Mouse (Mus musculus) c-Kit-negative CD71-positive TER-119-positive erythroid progenitor cells, embryonic 14.5 days (primary cell): Measurements from ENCODE around the gene Nutm1.
"Not testable (repeated sequence)": the region's sequence is repeated elsewhere in the genome, so short reads cannot be mapped to it uniquely, and the experiment has no call there.

Experiments used
- DNase-seq: peaks from one replicate; pipeline ENCODE4 v3.0.0-alpha.2; 2013; ENCODE audit warnings: low read depth, low spot score

The Nutm1 gene

DNA sequence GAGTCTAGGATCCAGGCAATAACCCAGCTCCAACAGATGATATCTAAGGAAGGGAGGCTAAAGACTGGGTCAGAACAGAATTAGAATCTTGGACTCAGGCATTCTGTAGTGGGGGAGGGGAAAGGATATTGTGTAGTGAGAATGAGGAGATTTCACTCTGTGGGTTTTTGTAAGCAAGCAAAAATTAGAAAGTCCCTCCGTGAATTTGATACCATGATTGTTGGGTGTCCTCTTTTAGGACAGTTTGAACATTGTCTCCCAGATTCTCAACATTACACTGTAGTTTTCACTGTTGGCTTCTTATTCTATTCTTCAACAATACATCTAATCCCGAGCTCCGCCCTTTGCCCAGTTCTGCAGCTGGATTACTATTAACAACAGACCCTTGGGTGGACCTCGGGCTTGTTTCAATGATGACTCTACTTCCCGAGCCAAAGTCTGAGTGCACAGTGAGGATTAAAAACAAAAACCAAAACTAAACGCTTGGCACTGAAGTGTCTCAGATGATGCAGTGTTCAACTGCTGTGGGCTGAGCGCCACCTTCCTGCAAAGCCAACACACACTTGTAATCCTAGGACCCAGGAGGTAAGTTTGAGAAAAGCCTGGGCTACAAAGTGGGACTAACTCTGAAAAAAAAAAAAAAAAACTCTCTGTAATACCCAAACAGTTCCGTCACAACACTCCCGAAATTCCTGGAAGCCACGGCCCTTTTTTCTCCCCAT, at the start of gene Nutm1:
Gene Nutm1 (minus strand): TSS at position 51 of the 722 bp plus-strand sequence.
- DNase-seq, result no peak

DNA sequence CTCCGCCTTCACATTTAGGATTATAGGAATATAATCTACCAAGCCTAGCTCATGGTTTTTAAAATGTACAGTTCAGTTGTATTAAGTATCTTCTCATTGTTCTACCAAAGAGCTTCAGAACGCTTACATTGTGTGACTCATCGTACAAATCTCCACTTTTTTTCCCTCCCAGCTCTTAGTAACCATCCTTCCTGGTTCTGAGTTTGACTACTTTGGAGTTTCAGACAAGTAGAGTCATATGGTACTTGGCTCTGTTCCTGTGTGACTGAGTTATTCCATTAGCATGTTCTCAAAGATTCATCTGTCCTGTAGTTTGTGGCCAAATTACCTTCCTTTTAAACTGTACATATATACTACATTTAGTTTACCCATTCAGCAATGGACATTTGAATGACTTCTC, 49.6 kb upstream of the Nutm1 start:
- DNase-seq, result no peak

DNA sequence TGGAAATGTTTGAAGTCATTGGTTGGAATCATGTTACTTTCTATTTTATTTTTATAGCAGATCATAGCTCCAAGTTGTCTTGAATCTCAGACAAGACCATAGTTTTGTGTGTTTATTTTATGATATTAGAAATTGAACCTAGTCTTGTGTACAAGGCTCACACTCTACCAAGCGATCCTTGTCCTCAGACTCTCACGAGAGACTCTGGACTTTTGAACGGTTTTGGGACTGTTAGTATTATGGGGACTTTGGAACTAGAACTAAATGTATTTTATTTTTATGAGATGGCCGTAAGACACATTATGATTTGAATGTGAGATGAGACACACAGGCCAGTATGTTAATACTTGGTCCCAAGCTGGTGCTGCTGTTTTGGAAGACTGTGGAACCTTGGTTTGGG, 39.1 kb upstream of the Nutm1 start:
- DNase-seq, result no peak

DNA sequence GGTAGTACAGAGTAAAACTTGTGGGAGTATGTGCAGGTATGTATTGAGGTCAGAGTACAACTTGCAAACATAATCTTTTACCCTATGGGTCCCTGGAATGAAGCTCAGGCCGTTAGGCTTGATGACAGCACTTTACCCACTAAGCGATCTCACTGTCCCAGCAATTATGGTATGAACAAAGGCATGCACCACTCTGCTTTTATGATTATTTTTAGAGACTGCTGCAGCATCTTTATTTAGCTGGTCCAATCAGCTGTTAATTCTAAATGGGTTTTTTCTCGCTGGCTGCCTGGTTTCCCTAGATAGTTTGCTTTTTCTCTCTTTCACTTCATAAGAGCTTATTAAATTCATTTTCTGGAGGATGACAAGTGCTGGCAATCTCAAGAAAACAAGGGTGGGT, 37.1 kb upstream of the Nutm1 start:
- DNase-seq, result no peak

DNA sequence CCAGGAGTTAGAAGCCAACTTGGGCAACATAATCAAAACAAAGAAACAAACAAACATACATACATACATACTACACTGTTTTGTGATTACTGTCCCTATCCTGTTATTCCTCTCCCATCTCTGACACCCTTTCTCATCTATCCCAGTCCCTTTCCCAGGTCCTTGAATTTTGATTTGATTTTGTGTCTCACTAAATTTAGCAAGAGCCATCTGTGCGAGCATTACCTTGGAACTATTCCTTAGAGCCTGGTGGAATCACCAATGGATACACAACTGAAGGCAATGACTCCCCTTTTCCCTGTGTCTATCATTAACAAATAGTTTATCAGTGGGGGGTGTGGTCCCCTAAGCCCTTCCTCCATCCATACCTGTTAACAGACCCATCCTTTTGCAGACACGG, 33.7 kb upstream of the Nutm1 start:
- no peak for DNase-seq

DNA sequence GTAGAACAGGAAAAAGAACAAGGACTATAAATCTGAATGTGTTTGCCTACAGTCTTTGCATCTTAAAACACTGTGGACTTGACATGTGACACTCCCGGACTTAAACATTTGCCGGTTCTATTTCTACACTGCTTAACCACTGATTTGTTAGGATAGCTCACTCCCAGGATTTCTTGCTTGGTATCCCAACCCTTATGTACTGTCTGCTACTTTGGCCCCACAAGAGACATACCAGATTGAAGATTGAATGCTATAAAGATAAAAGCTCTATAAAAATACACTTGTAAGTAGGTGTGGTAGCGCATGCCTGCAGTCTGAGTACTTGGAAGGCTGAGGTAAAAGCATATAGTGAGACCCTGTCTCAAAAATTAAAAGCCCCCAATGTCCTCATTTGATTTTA, 30.4 kb upstream of the Nutm1 start:
- DNase-seq, result no peak

DNA sequence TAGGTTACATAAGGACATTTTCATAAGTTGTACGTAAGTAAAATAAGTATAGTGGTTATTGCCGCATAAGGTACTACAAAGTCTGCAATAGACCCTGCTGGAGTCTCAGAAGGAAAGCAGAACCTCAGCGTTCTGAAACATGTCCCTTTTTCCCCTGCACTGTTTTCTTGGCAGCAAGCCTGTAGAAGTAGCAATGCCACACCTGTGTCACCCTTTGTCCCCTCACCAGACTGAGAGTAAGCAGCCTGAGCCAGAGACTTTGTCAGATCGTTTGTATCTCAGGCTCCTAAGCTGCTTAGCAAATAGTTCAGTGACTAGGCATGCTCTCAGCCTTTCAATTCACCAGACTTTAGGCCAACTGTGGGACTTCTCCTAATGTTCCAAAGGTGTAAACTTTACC, 28.0 kb upstream of the Nutm1 start:
- no peak for DNase-seq

DNA sequence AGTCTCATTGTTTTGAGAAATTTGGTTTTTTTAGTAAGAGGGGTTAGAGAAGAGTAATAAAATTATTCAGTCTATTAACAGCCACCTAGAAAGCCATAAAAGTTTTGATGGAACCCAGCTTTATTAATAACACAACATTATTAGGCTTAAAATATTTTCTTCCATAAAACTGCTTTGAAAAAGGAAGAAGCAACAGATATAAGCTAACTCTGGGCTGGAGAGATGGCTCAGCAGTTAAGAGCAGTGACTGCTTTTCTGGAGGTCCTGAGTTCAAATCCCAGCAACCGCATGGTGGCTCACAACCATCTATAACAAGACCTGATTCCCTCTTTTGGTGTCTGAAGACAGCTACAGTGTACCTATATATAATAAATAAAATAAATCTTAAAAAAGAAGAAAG, 27.0 kb upstream of the Nutm1 start:
- not testable (repeated sequence) for DNase-seq

DNA sequence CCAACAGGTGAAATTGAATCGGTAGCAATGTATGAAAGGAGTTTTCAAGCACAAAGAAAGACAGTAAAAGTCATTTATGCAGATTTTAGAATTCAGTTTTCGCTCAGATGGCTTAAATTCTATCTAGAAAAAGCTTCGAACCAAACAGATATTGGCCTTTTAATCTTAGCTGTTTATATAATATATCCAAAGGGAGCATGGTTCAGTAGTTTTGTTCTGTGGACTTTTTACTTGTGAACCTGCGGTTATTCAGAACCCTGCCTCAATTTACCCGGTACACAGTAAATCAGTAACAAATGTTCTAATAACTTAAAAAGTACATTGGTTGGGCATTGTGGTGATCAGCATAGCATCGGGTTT, 25.9 kb upstream of the Nutm1 start:
- DNase-seq, result no peak

DNA sequence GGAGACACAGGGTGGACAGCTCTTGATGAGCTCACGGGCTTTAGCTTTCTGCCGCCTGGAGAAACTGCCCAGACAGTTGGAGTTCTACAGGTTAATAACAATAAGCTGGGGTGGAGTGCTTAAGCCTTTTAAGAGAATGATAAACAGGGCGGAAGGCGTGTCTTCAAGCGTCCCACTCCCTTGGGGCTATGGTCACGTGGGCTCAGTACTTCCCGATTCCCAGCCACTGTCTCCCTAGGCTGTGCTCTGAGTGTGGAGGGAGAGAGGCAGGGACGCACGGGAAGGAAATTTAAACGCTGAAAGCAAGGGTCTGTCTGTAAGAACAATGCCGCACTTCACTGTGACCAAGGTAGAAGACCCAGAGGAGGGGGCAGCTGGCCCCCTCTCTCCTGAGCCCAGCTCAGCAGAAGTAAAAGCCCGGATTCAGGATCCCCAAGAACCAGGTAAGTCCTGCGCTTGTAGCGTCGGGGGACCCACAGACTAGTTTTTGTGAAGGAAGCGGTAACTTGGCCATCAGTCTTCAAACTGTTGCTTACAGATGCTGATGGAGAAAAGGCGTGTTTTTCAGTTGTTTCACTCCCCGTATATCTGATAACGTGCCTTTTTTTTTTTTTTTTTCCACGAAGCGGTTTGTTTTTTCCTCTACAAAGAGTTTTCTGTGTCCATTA, 25.4 kb upstream of the Nutm1 start:
- DNase-seq, result no peak

DNA sequence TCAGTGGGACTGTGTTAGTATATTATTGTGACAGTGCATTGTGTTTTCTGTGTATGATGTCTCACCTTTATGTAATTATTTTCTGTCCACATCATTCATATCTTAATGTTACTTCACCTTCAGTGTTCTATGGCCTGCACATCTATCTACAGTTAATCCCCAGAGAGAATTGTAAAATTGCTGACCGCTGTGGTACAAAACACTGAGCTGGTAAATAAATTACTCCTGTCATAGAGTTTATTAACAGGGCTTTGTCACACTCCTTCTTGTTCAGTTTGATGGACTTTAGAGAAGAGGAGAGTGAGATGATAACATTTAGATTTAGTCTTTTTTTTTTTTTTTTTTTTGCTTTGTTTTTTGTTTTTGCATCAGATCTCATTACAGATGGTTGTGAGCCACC, 23.8 kb upstream of the Nutm1 start:
- DNase-seq, result no peak

DNA sequence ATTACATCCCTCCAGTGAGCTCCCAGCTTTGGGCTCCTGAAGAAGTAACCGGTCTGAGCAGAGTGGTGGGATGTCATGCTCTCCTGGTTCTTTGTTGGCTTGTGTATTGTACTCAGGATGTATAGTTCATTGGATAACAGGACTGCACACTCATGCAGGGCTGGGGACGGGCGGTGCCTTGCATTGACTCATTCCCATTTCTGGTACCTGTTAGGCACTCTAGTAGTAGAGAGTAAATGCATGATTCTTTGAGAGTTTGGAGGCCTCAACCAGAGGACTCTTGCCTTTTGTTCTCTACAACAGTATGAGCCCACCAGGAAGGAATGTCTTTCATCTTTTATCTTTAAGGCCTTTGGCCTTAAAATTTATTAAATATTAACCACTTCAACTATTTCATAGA, 17.8 kb upstream of the Nutm1 start:
- DNase-seq, result no peak

DNA sequence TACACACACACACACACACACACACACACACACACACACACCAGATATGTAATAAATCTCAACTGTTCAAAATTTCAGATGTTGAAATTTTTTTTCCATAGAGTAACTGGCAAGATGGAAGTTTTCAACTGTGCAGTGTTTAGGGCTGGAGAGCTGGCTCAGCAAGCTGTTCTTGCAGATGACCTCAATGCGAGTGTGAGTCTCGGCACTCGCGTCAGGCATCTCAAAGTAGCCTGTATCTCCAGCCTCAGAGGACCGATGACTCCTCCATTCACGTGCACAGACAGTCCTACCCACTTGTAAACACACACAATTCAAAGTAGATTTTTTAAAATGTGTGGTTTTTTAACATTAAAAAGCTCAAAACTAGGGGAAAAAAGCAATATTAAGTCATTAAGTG, 14.4 kb upstream of the Nutm1 start:
- no peak for DNase-seq

DNA sequence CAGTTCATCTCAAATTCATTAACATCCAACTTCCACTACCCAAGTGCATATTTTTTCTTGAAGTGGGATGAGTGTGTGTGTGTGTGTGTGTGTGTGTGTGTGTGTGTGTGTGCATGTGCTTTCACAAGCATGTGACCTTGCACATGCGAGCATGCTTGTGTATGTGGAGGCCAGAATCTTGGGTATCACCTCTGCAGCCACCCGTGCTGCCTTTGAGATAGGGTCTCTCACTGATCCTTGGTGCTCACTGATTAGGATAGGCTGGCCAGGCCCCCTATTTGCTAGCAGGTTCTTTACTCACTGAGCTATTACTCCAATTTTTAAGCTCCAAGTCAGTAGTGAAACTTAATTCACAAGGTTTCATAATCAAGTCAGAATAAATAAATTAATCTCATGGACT, 13.8 kb upstream of the Nutm1 start:
- DNase-seq, result no peak

DNA sequence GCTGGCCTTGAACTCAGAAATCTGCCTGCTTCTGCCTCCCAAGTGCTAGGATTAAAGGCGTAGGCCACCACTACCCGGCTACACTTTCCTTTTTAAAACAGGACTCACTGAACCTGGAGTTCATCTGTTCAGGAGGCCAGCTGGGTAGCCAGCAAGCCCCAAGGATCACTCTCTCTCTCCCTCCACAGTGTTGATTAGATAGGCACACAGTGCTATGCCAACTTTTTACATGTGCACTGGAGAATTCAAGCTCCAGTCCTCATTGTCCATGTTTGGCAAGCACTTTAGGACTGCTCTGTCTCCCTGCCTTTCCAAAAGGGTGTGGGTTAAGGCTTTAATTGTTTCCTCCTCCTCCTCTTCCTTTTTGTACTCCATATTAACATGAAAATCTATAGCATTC, 10.9 kb upstream of the Nutm1 start:
- DNase-seq, result no peak

DNA sequence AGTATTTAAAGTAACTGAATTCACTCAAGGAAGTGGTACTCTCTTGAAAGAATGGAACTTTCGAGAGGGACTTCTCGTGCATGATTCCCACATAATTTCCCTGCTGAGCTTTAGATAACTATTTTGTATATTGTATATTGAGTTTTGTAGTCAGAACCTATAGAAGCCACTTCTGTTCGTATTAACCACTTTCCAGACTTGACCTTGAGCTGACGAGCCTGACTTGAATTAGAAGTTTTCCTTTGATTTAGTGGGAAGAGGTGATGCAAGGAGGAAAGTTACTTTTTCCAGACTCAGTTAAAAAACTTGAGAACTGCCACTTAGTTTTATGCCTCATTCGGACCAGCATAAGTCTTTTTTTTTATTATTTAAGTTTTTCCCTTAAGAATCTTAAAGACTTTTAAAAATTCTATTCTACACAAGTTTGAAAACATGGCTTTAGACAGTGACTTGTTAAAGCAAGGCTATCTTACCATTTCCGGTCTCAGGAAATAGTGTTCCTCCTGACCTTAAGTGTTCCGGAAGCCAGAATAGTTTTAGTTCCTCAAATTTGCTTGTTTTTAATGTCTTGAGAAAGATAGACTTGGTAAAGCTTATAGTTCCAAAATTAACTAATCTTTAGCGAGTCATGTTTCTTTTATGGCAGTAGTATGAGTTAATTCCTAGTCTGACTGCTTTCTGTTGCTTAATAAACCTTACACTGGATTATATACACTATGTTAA, 8.6 kb upstream of the Nutm1 start:
- no peak for DNase-seq

DNA sequence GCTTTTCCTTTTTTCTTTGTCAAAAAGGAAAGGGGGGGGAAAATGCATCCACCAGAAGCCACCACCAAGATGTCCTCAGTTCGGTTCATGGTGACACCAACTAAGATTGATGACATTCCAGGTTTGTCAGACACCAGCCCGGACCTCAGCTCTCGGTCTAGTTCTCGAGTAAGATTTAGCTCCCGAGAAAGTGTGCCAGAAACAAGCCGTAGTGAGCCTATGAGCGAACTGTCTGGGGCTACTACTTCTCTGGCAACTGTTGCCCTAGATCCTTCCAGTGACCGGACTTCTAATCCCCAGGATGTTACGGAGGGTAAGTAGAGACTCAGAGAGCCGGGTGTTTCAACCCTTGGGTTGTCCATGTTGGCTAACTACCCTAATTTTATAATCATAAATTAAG, 7.7 kb upstream of the Nutm1 start:
- DNase-seq, result no peak

DNA sequence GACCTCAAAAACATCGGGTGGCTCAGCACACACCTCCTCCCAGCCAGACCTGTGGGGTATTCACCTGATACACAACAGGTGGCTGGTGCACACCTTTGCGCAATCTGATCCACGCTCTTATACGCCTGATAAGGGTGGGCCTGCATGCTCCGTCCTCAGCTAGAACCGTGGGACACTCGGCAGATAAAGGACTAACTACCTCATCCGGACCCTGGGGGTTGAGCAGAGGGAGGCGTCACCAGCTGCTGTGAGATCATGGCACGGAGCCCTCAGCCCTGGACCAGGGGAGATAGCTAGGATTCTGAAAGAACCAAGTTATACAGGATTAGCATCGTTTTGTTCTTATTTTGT, 7.1 kb upstream of the Nutm1 start, which contains the start of gene Gm21985:
Gene Gm21985 (plus strand): TSS at position 73 of the 351 bp plus-strand sequence.
- DNase-seq, result no peak

DNA sequence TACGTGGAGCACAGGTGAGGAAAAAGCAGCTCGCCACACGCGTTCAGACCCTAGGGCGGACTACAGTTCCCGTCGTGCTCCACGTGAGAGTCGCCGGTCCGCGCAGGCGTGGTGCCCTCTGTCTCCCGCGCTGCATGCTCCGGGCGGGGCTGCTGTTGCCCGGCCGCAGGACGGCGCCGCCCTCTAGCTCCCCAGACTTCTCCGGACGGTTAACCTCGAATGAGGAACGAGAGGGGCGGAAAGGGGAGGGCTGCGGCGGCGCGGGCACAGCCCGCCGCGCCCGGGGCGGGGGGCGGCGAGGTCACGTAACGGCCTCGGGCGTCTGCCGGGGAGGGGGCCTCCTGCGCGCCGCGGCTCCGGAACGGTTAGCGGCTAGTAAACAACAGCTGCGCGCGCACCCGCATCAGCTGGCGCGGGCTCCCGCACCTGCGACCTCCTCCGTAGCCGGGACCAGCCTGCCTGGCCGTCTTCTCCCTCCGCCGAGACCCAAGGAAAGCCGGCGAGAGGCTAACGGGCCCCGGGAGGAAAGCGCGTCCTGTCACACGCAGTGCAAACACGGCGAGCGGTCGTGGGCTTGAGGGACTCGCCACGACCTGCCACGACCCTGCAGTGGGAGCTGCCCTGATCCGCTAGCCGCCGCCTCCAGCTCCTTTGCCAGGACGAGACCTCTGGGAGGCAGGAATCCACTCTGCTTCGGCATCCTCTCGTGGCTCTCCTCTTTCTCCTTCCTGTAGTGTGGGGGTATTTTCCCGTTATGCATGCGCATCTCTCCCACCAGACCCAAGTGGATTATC, 6.6 kb upstream of the Nutm1 start, which contains the start of gene Slc12a6:
Gene Slc12a6 (plus strand): TSS at position 378 of the 794 bp plus-strand sequence.
- peak; percentile 85 for DNase-seq

DNA sequence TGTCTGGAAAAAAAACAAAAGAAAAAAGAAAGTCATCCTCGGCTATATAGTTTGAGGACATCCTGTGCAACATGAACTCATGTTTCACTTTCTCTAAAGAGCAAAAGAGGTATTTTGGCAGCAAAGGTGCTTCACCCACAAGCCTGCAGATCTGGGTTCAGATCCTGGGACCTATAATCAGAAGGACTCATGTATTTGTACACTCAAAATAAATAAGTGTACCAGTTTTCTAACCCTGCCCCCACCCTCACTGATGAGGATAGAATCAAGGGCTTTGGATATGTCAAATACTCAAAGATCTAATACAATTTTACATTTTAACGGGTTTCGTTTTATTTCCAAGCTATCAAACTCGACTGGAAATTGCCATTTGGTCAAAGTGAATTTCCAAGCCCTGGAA, 5.3 kb upstream of the Nutm1 start:
- no peak for DNase-seq

DNA sequence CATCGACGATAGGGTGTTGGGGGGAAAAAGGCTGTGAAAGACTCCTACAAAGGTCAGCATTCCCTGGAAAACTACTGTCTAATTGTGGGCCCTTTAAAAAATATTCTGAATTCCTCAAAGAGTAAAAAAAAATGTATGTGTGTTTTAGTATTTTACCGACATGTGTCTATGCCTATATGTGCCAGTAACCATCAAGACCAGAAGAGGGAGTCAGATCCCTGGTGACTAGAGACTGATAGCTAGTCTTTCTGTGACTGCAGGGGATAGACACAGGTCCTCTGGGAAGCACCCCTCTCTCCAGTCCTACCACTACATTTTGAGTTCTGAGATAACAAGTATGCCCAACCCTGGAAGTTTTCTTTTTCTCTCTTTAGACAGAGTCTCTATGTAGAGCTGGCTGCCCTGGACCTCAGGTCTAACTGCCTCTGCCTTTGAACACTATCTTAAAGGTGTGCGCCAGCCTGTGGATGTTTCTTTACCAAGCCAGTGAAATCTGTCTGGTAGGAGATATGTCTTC, 3.7 kb upstream of the Nutm1 start:
- DNase-seq, result no peak
